Mouse (Mus musculus): ENCODE results near the gene Adam12.

GRCm38 (mm10) chr7:134077684-134078083 lies 154.3 kb downstream of the Adam12 start:
- TF ChIP-seq CTCF (IDR thresholded peaks at IDR 0.05; ENCODE audit: borderline replicate concordance, insufficient read depth, low read depth, low read length): no peak
- TF ChIP-seq POLR2A (IDR thresholded peaks at IDR 0.05; ENCODE audit: borderline replicate concordance, insufficient read depth, low read length): no peak

All from cerebellum, adult 2 months (tissue).